Mouse (Mus musculus): ENCODE results near the gene Sod1.
"Not testable (repeated sequence)": the region's sequence is repeated elsewhere in the genome, so short reads cannot be mapped to it uniquely, and the experiment has no call there.

The Sod1 gene

GRCm38 (mm10) chr16:90210717-90211116, 9.8 kb upstream of the Sod1 start:
- no peak for DNase-seq (ENCODE audit: extremely low read depth, low read depth)

- DNase-seq (ENCODE audit: extremely low read depth, low read depth): no peak
These were observed 8.8 kb upstream of the Sod1 start for GRCm38 (mm10) chr16:90211767-90212166.

- peak; percentile 70 for DNase-seq (ENCODE audit: extremely low read depth, low read depth)
These were observed 6.8 kb upstream of the Sod1 start for GRCm38 (mm10) chr16:90213477-90214339.

DNA sequence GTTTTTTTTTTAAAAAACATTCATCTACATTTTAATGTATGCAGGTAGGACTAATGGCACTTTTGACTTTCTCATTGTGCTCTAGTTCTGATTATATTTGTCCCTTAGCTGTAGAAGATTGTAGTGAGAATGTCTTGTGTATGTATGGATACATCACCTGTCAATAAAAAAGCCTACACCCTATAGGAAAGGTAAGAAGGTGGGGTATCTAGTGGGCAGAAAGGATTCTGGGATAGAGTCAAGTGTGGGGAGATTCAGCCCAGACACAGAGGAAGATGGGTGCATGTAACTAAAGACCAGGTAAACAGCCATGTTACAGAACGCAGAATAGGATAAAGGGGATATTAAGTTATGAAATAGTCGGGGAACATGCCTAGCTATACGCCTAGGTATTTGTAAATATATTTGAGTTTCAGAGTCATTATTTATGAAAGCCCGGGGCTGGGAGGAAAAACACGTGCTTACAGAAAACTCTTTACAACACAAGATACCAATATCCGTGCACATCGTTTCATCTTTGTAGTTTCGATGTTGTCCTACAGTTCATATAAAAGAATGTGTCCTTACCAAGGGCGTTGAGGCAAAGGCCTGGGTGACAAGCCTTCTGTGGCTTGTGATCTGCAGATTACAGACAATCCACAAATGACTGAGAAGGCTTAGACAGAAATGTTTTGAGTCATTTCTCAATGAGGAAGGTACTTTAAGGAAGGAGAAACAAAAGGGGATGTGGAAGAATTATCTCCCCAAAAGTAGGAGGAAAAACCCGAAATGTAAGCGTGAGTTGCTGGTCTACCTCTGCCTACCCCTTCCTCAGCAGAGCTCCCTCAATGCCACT, 5.6 kb upstream of the Sod1 start:
- DNase-seq (ENCODE audit: extremely low read depth, low read depth): peak; percentile 89

- DNase-seq (ENCODE audit: extremely low read depth, low read depth): not testable (repeated sequence)
These were observed 4.7 kb upstream of the Sod1 start for GRCm38 (mm10) chr16:90215879-90216278.

GRCm38 (mm10) chr16:90216414-90216813, 4.1 kb upstream of the Sod1 start:
- DNase-seq (ENCODE audit: extremely low read depth, low read depth): no peak

DNA sequence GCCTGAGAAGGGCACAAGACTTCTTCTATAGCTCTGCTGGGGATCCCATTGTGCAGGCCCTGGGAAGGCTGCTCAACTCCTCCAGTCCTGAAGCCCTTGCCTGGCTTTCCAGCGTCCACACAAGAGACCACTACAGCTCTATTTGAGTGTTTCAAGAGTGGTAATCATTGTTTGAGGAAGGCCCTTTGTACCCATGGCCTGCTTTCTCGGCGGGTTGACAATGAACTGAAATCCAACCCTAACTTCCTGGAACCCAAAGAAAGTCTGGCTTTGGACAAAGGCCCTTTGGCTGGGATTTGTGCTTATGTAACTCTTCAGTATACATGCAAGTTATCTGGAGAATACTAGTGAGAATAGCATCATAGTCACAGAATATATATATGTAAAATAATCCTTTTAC, 3.2 kb upstream of the Sod1 start:
- no peak for DNase-seq (ENCODE audit: extremely low read depth, low read depth)

DNA sequence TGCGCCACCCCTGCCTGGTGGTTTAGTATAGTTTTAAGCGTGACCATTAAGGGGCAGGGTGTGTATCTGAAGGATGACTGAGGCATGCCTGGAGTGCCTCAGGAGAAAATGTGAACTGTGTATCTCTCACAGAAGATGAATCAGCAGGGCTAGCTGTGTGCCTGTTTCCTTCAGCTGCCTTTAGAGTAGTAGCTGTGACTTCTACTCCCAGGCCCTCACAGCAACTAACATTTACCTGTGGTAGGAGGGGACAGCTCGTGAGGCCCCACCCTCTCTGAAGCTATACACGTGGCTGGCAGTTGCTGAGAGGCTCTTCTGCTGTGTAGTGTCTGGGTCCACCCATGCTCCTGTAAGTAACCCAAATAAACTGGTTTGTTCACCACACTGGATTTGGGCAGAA, 2.6 kb upstream of the Sod1 start:
- DNase-seq (ENCODE audit: extremely low read depth, low read depth): no peak

DNA sequence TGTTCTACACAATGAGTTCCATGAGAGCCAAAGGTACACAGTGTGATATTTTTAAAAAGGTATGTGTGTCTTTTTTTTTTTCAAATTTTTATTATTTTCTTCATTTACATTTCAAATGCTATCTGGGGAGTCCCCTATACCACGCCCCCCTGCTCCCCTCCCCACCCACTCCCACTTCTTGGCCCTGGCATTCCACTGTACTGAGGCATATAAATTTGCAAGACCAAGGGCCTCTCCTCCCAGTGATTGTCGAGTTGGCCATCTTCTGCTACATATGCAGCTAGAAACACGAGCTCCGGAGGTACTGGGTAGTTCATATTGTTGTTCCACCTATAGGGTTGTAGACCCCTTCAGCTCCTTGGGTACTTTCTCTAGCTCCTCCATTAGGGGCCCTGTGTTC, 1.1 kb upstream of the Sod1 start:
- DNase-seq (ENCODE audit: extremely low read depth, low read depth): not testable (repeated sequence)

DNA sequence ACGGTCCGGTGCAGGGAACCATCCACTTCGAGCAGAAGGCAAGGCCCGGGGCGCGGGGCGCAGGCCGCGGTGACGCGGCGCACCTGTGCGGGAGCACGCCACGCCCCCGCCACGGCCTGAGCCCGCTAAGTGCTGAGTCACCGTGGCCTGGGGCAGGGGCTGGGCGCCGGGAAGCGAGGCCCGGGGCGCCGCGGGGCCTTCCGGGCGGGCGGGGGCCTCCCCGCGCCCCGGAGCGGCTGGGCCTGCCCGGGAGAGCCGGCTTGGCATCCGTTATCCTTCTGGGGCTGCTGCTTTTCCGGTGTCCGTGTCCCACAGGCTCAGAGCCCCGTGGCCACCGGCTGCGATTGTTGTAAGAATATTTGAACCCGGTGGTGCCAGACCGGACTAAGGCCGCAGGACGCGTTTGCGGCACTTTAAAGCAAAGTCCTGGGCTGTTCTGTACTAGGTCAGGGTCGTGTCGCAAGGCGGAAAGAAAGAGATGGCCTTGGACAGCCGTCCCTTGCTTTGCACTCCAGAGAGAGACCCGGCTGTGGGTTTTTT, 408 bp downstream of the Sod1 start:
- no peak for DNase-seq (ENCODE audit: extremely low read depth, low read depth)

GRCm38 (mm10) chr16:90221441-90222070, 1.0 kb downstream of the Sod1 start:
- DNase-seq (ENCODE audit: extremely low read depth, low read depth): no peak

DNA sequence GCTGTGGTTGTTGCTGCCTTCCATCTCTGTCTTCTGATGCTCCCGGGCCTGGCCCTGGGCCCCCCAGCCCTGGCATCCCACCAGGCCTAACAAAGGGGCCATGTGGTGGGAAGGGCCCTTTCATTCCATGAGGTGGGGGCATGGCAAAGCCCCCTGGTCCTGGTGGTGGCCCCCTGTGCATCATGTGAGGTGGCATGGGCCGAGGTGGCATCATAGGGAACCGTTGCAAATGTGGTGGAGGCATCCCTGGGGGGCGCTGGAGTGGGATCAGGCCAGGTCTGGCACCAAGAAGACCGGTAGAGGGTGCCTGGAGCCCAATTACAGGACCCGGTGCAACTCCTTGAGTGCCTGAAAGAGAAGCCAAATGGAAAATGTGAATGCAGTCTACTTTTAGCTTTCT, 9.3 kb downstream of the Sod1 start:
- no peak for DNase-seq (ENCODE audit: extremely low read depth, low read depth)

- no peak for DNase-seq (ENCODE audit: extremely low read depth, low read depth)
These were observed 10.7 kb downstream of the Sod1 start for GRCm38 (mm10) chr16:90231302-90231701.

GRCm38 (mm10) chr16:90233702-90234101, 13.1 kb downstream of the Sod1 start:
- DNase-seq (ENCODE audit: extremely low read depth, low read depth): no peak

DNA sequence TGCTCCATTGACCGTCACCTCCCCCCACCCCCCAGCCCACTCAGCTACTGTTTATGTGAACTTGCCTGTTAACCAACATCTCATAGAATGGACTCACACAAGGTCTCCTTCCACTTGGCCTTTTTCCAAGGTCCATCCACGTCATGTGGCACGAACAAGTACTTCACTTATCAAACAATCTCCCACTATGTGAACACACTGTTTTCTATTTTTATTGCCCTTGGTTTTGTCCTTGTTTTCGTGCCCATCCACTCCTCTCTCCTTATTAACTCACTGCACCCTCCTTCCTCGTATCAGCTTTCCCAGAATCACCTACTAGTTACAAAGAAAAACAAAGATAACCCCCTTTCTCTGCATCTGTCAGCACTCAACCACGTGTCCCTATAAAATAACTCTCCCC, 14.1 kb downstream of the Sod1 start:
- no peak for DNase-seq (ENCODE audit: extremely low read depth, low read depth)

DNA sequence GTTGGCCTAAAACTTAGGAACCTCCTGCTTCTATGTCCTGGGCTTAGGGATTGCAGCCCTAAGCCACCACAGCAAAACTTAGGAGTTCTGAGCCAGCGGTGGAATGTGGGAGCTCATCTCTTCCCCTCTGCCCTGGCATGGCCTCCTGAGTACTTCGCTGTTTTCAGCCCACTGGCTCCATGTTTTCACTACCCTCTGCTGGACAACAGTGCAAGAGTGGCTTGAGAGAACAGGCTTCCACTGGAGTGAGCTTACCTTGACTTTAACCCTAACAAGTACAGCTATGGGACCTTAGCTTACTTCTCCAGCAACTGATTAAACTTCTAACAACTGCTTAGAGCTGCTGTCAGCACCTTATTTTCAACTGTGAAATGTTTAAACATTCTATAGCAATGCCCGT, 14.6 kb downstream of the Sod1 start:
- DNase-seq (ENCODE audit: extremely low read depth, low read depth): no peak

- no peak for DNase-seq (ENCODE audit: extremely low read depth, low read depth)
These were observed 18.7 kb downstream of the Sod1 start for GRCm38 (mm10) chr16:90239128-90239746.

GRCm38 (mm10) chr16:90241875-90242274, 21.3 kb downstream of the Sod1 start:
- DNase-seq (ENCODE audit: extremely low read depth, low read depth): no peak

DNA sequence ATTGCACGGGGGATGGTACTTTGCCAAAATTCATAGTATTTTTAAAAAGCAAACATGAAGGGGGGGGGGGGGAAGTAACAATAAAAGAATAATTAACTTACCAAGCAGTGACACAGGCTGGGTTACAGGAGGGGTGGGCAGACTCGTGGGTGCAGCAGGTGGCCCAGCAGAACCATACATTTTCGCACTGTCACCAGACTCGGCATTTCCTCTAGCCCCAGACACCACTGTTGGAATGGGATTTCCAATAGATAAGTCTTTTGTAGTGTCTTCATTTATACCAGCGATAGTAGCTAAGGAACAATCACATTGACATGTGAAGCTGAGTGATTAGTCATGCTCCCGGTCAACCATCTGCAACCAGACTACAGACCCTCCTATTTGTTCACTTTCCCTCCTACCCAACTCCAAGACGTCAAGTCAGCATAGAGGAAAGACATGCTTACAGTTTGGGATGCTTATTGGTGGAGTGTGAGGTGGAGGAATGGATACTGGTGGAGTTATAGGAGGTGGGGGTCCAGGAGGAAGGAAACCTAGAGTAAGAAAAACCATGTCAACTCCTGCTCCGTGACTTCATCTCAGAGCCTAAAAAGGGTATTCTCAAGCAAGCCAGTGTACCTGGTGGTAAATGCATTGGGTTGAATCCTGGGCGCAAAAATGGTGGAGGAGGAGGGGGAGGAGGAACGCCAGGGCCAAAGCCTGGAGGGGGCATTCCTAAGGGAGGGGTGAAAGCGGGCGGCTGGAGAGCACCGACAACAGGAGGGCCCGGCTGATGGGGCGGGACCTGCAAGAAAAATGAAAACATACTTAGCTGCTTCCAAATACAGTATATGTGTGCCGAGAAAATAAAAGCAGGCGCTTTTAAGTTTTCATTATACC, 22.1 kb downstream of the Sod1 start:
- no peak for DNase-seq (ENCODE audit: extremely low read depth, low read depth)

DNA sequence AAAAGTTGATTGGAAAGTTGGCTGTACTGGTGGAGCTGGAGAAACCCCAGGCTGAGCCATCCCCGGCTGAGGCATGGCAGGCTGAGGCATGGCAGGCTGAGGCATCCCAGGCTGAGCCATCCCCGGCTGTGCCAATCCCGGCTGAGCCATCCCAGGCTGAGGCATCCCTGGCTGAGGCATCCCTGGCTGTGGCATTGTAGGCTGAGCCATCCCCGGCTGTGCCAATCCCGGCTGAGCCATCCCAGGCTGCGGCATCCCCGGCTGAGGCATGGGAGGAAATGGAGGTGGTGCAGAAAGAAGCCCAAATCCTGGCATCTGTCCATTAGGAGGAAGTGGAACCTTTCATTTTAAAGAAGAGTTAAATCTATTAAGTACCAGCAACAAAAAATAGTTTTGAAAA, 29.5 kb downstream of the Sod1 start:
- no peak for DNase-seq (ENCODE audit: extremely low read depth, low read depth)

All from MEL-GATA-1-ER (cell line).